Mouse (Mus musculus): Measurements from ENCODE around the gene Kiss1. TPM values are rescaled to one million over a fixed set of nuclear protein-coding genes. Genes with fewer than 3 reads are reported as not detected.
"Not testable (repeated sequence)": the region's sequence is repeated elsewhere in the genome, so short reads cannot be mapped to it uniquely, and the experiment has no call there.

Gene Kiss1
- total RNA-seq, 2 experiments from 2014 or later, result not detected

DNA sequence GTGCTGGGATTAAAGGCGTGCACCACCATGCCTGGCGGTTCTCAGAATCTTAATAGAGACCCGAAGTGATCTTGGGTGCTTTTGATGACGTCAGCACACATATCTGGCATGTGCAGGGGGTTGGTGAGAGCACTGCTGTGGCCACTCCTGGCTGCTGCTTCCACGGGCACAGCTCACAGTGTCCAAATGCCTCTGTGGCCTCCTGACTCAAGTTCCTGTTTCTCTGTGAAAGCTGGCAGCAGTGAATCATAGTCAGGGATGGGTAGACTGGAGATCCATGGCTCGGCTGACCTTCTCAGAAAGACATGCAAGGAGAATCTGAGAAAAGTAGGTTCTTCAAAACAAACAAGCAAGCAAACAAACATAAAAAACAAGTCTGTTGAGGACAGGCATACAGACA, 5.9 kb upstream of the Kiss1 start:
- intact Hi-C loops (cut with DNase I), result loop anchor here (2.0 kb wide), 1 partner anchor 37 kb away; no protein-coding TSS in a partner anchor
- DNase-seq (ENCODE audit: low spot score in 2 of 2), result no peak

DNA sequence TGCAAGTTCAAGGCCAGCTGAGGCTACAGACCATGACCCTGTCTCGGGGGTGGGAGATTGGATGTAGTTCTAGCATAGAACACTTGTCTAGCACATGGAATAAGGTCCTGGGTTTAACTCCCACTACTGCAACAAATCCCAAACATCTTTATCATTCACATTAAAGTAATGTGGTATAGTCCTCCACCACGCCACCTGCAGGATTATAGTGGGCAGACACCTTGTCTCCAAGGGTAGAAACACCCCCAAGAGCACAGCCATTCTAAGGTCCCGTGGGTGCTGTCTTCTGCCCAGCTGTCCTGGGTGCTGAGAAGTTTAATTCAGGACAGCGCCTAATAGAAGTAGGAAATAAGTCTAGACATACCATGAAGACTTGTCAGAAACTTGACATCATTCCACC, 5.1 kb upstream of the Kiss1 start:
- no peak for DNase-seq (ENCODE audit: low spot score in 2 of 2)
- intact Hi-C loops (cut with DNase I), result no loop called here

- intact Hi-C loops (cut with DNase I), result no loop called here
- DNase-seq (ENCODE audit: low spot score in 2 of 2), result no peak
Measured at GRCm38 (mm10) chr1:133317149-133317548, 4.5 kb upstream of the Kiss1 start.

GRCm38 (mm10) chr1:133323333-133323732, 1.7 kb downstream of the Kiss1 start:
- DNase-seq (ENCODE audit: low spot score in 2 of 2), result no peak
- intact Hi-C loops (cut with DNase I), result no loop called here

DNA sequence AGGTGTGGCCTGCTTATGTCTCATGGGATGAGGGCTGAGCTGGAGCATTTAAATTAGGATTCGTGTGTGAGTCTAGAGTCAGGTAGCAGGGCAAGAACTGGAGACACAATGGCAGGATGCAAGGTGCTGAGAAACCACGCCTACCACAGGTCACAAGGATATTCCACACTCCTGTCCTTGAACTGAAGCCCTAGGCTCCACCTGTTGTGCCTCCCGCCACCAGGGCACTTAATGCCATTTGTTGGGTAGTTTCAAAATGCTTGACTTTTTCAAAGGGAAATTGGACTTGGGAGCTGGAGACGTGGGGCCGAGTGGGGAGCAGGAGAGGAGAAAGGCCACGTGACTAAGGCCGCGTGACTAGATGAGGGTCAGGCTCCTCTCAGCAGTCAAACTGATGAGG, 4.3 kb downstream of the Kiss1 start:
- intact Hi-C loops (cut with DNase I), result no loop called here
- no peak for DNase-seq (ENCODE audit: low spot score in 2 of 2)

- intact Hi-C loops (cut with DNase I), result no loop called here
- DNase-seq (ENCODE audit: low spot score in 2 of 2), result no peak
Measured at GRCm38 (mm10) chr1:133327094-133327493, 5.4 kb downstream of the Kiss1 start.

DNA sequence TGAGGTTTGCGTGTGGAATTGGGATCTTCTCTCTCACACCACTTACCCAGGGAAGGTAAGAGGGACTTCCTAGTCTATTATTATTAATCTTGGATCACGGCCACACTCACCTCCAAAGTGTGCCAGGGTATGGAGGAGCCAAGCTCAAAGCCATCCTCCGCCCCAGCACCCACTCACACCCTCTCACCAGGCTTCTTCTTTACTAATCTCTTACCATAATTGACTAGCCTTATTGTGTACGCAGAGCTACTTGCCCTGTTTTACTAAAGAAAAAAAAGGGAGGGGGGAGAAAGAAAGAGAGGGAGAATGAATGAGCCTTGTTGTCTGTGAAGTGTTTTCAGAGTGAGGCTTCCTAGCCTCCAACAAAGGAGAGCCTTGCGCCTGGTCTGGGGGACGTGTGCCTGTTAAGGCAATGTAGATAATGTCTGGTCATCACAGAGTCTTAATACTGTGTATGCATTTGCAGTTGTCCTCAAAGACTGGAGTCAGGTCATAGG, 6.7 kb downstream of the Kiss1 start:
- intact Hi-C loops (cut with DNase I), result no loop called here

DNA sequence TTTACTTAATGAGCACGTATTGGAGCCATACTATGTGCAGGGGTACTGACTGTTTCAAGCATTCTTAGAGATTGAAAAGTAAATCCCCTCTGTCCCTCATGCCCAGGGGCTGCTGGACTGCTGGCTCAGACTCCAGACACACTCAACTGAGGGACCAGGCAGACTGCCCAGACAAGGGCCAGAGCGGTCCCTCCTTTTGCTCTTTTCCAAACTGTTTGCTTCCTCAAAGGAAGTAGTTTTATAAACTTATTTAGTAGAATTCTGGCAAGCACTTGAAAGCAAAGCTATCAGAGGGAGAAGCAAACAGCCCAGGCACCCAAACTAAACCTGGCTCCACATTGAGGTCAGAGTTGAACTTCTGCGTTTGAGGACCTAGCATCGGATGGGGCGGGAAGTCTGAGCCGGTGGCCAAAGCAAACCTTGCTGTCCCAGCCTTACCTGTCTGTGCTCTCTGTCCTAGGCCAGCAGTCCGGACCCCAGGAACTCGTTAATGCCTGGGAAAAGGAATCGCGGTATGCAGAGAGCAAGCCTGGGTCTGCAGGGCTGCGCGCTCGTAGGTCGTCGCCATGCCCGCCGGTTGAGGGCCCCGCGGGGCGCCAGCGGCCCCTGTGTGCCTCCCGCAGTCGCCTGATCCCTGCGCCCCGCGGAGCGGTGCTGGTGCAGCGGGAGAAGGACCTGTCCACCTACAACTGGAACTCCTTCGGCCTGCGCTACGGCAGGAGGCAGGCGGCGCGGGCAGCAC, 7.4 kb downstream of the Kiss1 start:
- DNase-seq (ENCODE audit: low spot score in 2 of 2), result no peak

More for the DNA sequence above, 6.7 kb downstream of the Kiss1 start:
- no peak for DNase-seq (ENCODE audit: low spot score in 2 of 2)

GRCm38 (mm10) chr1:133329638-133329964, 7.9 kb downstream of the Kiss1 start:
- no peak for DNase-seq (ENCODE audit: low spot score in 2 of 2)

More for the DNA sequence above, 7.4 kb downstream of the Kiss1 start:
- intact Hi-C loops (cut with DNase I), result no loop called here

GRCm38 (mm10) chr1:133331142-133331541, 9.5 kb downstream of the Kiss1 start:
- DNase-seq (ENCODE audit: low spot score in 2 of 2), result no peak
- intact Hi-C loops (cut with DNase I), result no loop called here

More at GRCm38 (mm10) chr1:133329638-133329964, 7.9 kb downstream of the Kiss1 start:
- intact Hi-C loops (cut with DNase I), result no loop called here

- intact Hi-C loops (cut with DNase I), result no loop called here
- no peak for DNase-seq (ENCODE audit: low spot score in 2 of 2)
Measured at GRCm38 (mm10) chr1:133332656-133333430, 11.2 kb downstream of the Kiss1 start.

GRCm38 (mm10) chr1:133333937-133334336, 12.3 kb downstream of the Kiss1 start:
- no peak for DNase-seq (ENCODE audit: low spot score in 2 of 2)
- intact Hi-C loops (cut with DNase I), result no loop called here

DNA sequence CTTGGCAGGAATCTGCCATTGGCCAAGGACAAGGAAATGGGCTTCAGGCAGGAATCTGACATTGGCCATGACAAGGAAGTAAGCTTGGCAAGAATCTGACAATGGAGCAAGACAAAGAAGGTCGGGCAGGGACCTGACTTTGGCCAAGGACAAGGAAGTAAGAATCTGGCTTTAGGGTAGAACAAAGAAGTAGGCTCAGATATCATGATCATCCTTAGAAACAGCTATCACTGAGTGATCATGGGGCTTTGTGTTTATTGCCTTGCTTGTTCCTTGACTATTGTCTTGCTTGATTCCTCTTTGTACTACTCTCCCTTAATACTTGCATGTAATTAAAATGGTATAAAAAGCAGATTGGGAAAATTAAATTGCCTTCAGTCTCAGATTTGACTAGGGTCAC, 18.7 kb downstream of the Kiss1 start:
- intact Hi-C loops (cut with DNase I); DNase-seq (ENCODE audit: low spot score in 2 of 2): not testable (repeated sequence)

DNA sequence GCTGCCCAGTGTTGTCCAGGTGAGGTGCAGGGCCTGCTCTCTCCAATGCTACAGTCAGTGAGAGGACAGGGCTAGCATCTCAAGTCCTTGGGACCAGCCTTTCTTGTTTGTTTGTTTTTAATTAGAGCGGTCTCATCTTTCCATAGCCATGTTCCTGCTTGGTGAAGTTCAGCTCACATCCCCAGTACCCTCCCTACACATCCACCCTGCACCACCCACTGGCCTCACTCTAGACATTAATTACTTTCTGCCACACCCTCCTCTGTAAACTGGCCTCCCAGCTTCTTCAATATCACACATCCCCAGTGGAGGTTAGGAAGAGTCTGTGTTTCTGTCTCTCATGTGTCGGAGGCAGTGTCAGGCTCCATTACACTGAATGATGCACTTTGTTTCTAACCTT, 22.7 kb downstream of the Kiss1 start:
- no peak for DNase-seq (ENCODE audit: low spot score in 2 of 2)
- intact Hi-C loops (cut with DNase I), result no loop called here

DNA sequence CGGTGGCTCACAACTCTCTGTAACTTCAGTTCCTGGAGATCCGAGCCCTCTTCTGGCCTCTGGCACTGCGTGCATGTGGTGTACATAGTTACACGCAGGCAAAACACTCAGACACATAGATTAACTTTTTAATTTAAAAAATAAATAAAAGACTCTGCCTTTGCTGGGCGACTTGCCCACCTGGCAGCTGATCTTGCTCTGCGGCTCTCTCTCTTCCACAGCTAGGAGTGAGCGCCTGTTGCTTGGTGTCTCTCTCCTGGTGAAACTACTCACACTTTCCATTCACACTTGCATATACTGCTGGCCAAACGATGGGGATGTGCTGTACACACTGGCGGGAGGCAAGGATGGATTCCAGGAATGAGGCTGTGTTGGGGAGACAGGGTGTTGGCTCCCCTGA, 24.9 kb downstream of the Kiss1 start:
- intact Hi-C loops (cut with DNase I), result no loop called here
- DNase-seq (ENCODE audit: low spot score in 2 of 2), result no peak

GRCm38 (mm10) chr1:133347226-133347625, 25.6 kb downstream of the Kiss1 start:
- intact Hi-C loops (cut with DNase I), result no loop called here

DNA sequence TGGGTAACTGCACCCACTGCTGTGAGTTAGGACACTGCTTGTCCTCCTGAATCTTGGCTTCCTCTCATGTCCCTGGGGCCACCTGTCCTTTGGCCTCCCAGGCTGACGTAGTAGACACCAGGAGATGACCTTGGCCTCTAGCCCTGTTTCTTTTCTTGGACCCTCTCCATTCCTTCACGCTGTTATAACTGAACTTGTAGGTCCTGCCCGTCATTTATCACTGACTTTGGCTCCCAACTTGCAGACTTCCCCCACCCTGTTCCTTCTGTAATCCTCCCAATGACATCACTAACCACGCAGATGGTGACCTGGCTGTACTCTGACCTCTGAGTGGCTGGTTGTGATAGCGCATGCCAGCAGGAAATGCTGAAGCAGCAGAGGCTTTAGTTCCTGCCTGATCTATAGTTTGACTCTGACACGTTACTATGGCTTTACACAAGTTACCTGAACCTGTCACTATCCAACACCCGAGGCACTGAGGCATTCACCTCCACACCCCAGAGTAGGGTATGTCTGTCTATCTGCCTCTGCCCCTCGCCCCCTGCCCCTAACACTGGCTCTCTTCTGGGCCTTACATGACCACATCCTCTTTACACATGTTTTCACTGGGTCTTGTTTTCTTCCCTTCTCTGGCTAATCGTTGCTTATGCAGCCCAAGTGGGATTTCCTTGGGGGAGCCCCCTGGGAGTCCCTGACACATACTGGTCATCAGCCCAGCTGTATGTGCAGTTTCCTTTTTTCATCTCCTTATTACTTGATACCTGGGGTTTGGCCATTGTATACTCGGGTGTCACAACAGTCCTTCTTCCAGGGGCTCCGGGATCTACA, 26.2 kb downstream of the Kiss1 start:
- no peak for DNase-seq (ENCODE audit: low spot score in 2 of 2)
- intact Hi-C loops (cut with DNase I), result no loop called here

More at GRCm38 (mm10) chr1:133347226-133347625, 25.6 kb downstream of the Kiss1 start:
- DNase-seq (ENCODE audit: low spot score in 2 of 2), result no peak

GRCm38 (mm10) chr1:133350210-133350609, 28.5 kb downstream of the Kiss1 start, which contains the start of gene Ren1:
Gene Ren1, plus strand, starts transcription at chr1:133350510.
- no peak for DNase-seq (ENCODE audit: low spot score in 2 of 2)
- intact Hi-C loops (cut with DNase I), result no loop called here

DNA sequence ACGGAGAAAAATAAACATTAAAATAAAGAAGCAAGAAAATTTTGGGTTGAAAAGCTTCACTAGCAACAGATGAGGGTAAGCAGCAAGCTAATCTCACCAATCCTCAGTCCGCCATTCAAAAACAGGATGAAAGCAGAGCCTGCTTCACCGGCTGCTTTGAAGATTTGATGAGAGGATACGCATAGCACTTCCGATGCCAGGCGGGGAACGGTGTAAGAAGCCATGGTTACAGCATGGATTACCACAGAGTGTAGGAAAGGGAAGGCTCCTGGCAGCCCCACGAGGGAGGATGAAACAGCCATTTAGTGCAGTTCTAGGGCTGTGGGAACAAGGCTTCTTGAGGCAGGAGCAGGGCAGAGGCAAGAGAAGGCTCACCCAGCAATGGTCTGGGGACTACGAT, 30.1 kb downstream of the Kiss1 start:
- intact Hi-C loops (cut with DNase I), result loop anchor here (2.0 kb wide), 1 partner anchor 37 kb away; no protein-coding TSS in a partner anchor
- DNase-seq (ENCODE audit: low spot score in 2 of 2), result no peak

GRCm38 (mm10) chr1:133353371-133353809, 31.7 kb downstream of the Kiss1 start:
- intact Hi-C loops (cut with DNase I), result loop anchor here (2.0 kb wide), 1 partner anchor 39 kb away; no protein-coding TSS in a partner anchor
- DNase-seq (ENCODE audit: low spot score in 2 of 2), result peak; percentile 83 to 85

Data from left cerebral cortex, postnatal 36 days (tissue).